Mouse (Mus musculus) lung, postnatal 36 days (tissue): Measurements from ENCODE around the gene Thbs2.

Experiments
- DNase-seq: peaks from one replicate; pipeline ENCODE4 v3.0.0; 2022; ENCODE audit warnings: mixed read lengths

Thbs2 gene

GRCm38 (mm10) chr17:14693994-14694374 is at the start of gene Thbs2:
Thbs2 (minus strand) TSS chr17:14694235.
- DNase-seq, result peak; percentile 39

GRCm38 (mm10) chr17:14735493-14736004 is 41.5 kb upstream of the Thbs2 start:
- DNase-seq, result no peak

- no peak for DNase-seq
Observed at GRCm38 (mm10) chr17:14734380-14734779, 40.3 kb upstream of the Thbs2 start.

GRCm38 (mm10) chr17:14733941-14734340 is 39.9 kb upstream of the Thbs2 start:
- no peak for DNase-seq

GRCm38 (mm10) chr17:14733027-14733426 is 39.0 kb upstream of the Thbs2 start:
- DNase-seq, result no peak

GRCm38 (mm10) chr17:14730629-14731028 is 36.6 kb upstream of the Thbs2 start:
- DNase-seq, result no peak

- no peak for DNase-seq
Observed at GRCm38 (mm10) chr17:14727481-14727880, 33.4 kb upstream of the Thbs2 start.

GRCm38 (mm10) chr17:14724786-14725185 is 30.8 kb upstream of the Thbs2 start:
- DNase-seq, result no peak

GRCm38 (mm10) chr17:14721325-14721724 is 27.3 kb upstream of the Thbs2 start:
- peak; percentile 27 for DNase-seq

GRCm38 (mm10) chr17:14720912-14721311 is 26.9 kb upstream of the Thbs2 start:
- DNase-seq, result no peak

GRCm38 (mm10) chr17:14720227-14720626 is 26.2 kb upstream of the Thbs2 start:
- peak; percentile 69 for DNase-seq

GRCm38 (mm10) chr17:14718801-14719200 is 24.8 kb upstream of the Thbs2 start:
- no peak for DNase-seq

- DNase-seq, result peak; percentile 33
Observed at GRCm38 (mm10) chr17:14714782-14715181, 20.7 kb upstream of the Thbs2 start.

- no peak for DNase-seq
Observed at GRCm38 (mm10) chr17:14714374-14714773, 20.3 kb upstream of the Thbs2 start.

- no peak for DNase-seq
Observed at GRCm38 (mm10) chr17:14711784-14712183, 17.7 kb upstream of the Thbs2 start.

- DNase-seq, result no peak
Observed at GRCm38 (mm10) chr17:14711032-14711431, 17.0 kb upstream of the Thbs2 start.

- DNase-seq, result no peak
Observed at GRCm38 (mm10) chr17:14706066-14706465, 12.0 kb upstream of the Thbs2 start.

- DNase-seq, result no peak
Observed at GRCm38 (mm10) chr17:14705466-14705865, 11.4 kb upstream of the Thbs2 start.

- no peak for DNase-seq
Observed at GRCm38 (mm10) chr17:14703771-14704170, 9.7 kb upstream of the Thbs2 start.

GRCm38 (mm10) chr17:14703268-14703667 is 9.2 kb upstream of the Thbs2 start:
- DNase-seq, result no peak

GRCm38 (mm10) chr17:14702701-14703100 is 8.7 kb upstream of the Thbs2 start:
- DNase-seq, result no peak

GRCm38 (mm10) chr17:14701891-14702290 is 7.9 kb upstream of the Thbs2 start:
- DNase-seq, result no peak

GRCm38 (mm10) chr17:14700204-14700603 is 6.2 kb upstream of the Thbs2 start:
- DNase-seq, result peak; percentile 33

GRCm38 (mm10) chr17:14698188-14698587 is 4.2 kb upstream of the Thbs2 start:
- no peak for DNase-seq

- peak; percentile 44 for DNase-seq
Observed at GRCm38 (mm10) chr17:14697096-14697495, 3.1 kb upstream of the Thbs2 start.
